Mouse (Mus musculus): ENCODE measurements at regions not wholly inside any gene's neighbourhood (a gene's known extent, or its start where the extent isn't known, plus 50 kb on each side); places are given as distances from the start of the nearest gene placed in this dataset.

DNA sequence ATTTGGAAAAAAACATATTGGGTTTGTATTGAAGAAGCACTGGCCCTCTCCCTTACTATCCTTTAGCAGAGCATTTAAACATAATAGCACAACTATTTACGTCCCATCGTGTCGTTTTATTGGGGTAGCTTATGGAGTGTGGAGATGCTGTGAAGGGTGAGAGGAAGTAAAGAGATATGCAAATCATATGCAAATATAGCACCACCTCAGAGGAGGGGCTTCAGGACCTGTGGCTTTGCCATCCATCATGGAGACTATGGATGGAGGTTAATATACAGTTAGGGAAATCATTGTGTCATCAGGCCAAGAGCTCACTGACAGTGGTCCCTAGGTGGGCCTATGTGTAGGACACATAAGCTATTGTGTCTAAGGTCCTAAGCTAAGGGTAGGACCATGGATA is 178.2 kb downstream of the Tle3 start:
- no peak for TF ChIP-seq CTCF (IDR thresholded peaks at IDR 0.05; ENCODE audit: low read depth)
- TF ChIP-seq EP300 (optimal IDR thresholded peaks at IDR 0.05) = no peak

All from stomach, postnatal 0 days (tissue).